Mouse (Mus musculus) liver, embryonic 13.5 days (tissue): ENCODE data around the gene Rad9a. TPM values are rescaled to one million over a fixed set of nuclear protein-coding genes. Genes with fewer than 3 reads are reported as not detected.
A peak's percentile ranks its signal among the peaks of the same experiment; 100 is the strongest.

Experiments
- ATAC-seq: fragments of 200-750 bp; cut with Nextera tagmentation; 2 replicates; pipeline ENCODE4 v1.8.0; 2017; ENCODE audit warnings: low read depth, mild to moderate bottlenecking, moderate number of reproducible peaks, moderate library complexity
- DNase-seq: peaks from one replicate; pipeline ENCODE4 v3.0.0; 2022
- H3K27ac ChIP-seq: fragments of 300-500 bp; sonication (generic); 2 replicates; pipeline ENCODE4 v1.5.1; 2015; ENCODE audit warnings: moderate library complexity, mild to moderate bottlenecking, inconsistent platforms
- H3K27me3 ChIP-seq: fragments of 300-500 bp; sonication (generic); 2 replicates; pipeline ENCODE4 v1.6.1; 2015; ENCODE audit warnings: mild to moderate bottlenecking, inconsistent platforms
- H3K36me3 ChIP-seq: fragments of 300-500 bp; sonication (generic); 2 replicates; pipeline ENCODE4 v1.6.1; 2015; ENCODE audit warnings: mild to moderate bottlenecking, inconsistent platforms
- H3K4me1 ChIP-seq: fragments of 300-500 bp; sonication (generic); replicated peaks from 2 replicates; pipeline ENCODE4 v1.6.1; 2015; ENCODE audit warnings: inconsistent platforms
- H3K4me2 ChIP-seq: fragments of 300-500 bp; sonication (generic); 2 replicates; pipeline ENCODE4 v1.6.1; 2015; ENCODE audit warnings: inconsistent platforms, mild to moderate bottlenecking, moderate library complexity
- H3K4me3 ChIP-seq: fragments of 300-500 bp; sonication (generic); replicated peaks from 2 replicates; pipeline ENCODE4 v1.5.1; 2015; ENCODE audit warnings: mild to moderate bottlenecking, inconsistent platforms
- H3K9ac ChIP-seq: fragments of 300-500 bp; sonication (generic); 2 replicates; pipeline ENCODE4 v1.6.1; 2015; ENCODE audit warnings: mild to moderate bottlenecking, inconsistent platforms
- H3K9me3 ChIP-seq: fragments of 300-500 bp; sonication (generic); replicated peaks from 2 replicates; pipeline ENCODE4 v1.6.1; 2016; ENCODE audit warnings: inconsistent platforms
- WGBS: fragments of 180-500 bp; shearing (Covaris S2); methylation state at CpG from one replicate; pipeline ENCODE4 v1.1.7; 2015; ENCODE audit not compliant: insufficient replicate concordance; 5-methylcytosine and 5-hydroxymethylcytosine counted together
- polyA plus RNA-seq: library from polyadenylated mRNA; unstranded; fragments of >200 nt; fragmentation: Nextera tagmentation; extraction: Ambion mirVana; gene quantifications from 2 replicates; pipeline ENCODE4 v1.2.1, GENCODE M21; 2015

The Rad9a gene
- polyA plus RNA-seq, 1 experiment from 2014 or later, result 17.4 TPM

DNA sequence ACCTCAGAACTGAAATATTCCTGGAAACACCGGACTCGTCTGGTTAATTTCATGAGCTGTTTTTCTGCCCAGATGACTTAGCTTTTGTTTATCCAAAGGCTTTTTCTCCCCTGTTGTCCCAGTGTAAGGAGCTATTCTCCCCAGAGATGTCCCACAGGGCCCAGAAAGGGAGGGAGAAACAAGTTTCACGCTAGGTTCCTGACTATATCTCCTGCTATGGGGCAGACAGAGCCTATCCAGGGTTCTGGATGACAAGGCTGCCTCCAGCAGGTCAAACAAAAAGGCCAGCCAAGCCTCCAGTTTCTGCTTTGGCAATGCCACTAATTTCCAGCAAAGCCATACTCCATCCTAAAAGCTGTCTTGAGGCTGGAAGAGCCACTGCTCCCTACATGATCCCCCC, 16.4 kb upstream of the Rad9a start:
- Histone ChIP-seq H3K4me2 (no peak overlapping the region), H3K9me3 (no peaks in the 10 kb centered on the region), H3K27ac (no peak overlapping the region), H3K27me3 (peaks cover 97% of the 10 kb centered on the region), H3K36me3 (no peaks in the 10 kb centered on the region), H3K9ac (no peak overlapping the region), H3K4me1 (peaks cover 83% of the 10 kb centered on the region), H3K4me3 (no peak overlapping the region)
- no peak for ATAC-seq
- no peak for DNase-seq
- 61% methylated on average over 3 of the region's 3 CpGs for WGBS

GRCm38 (mm10) chr19:4217140-4217539, 15.7 kb upstream of the Rad9a start:
- H3K36me3 ChIP-seq, result no peaks in the 10 kb centered on the region
- H3K9ac ChIP-seq, result no peak overlapping the region
- no peak overlapping the region for H3K4me3 ChIP-seq
- no peak overlapping the region for H3K4me2 ChIP-seq
- WGBS, result 29% methylated on average over 5 of the region's 5 CpGs
- ATAC-seq, result no peak
- no peak overlapping the region for H3K27ac ChIP-seq
- peaks cover 97% of the 10 kb centered on the region for H3K27me3 ChIP-seq
- H3K4me1 ChIP-seq, result peaks cover 76% of the 10 kb centered on the region
- no peaks in the 10 kb centered on the region for H3K9me3 ChIP-seq
- DNase-seq, result no peak

GRCm38 (mm10) chr19:4216041-4216685, 14.7 kb upstream of the Rad9a start:
- no peaks in the 10 kb centered on the region for H3K9me3 ChIP-seq
- 11% methylated on average over 14 of the region's 14 CpGs for WGBS
- H3K4me2 ChIP-seq, result peak overlapping the region; percentile 1; the same call in 1 of the 2 replicates
- no peak for DNase-seq
- no peak for ATAC-seq
- no peaks in the 10 kb centered on the region for H3K36me3 ChIP-seq
- no peak overlapping the region for H3K27ac ChIP-seq
- no peak overlapping the region for H3K9ac ChIP-seq
- H3K4me1 ChIP-seq, result peaks cover 67% of the 10 kb centered on the region
- peaks cover 99% of the 10 kb centered on the region for H3K27me3 ChIP-seq
- H3K4me3 ChIP-seq, result no peak overlapping the region

DNA sequence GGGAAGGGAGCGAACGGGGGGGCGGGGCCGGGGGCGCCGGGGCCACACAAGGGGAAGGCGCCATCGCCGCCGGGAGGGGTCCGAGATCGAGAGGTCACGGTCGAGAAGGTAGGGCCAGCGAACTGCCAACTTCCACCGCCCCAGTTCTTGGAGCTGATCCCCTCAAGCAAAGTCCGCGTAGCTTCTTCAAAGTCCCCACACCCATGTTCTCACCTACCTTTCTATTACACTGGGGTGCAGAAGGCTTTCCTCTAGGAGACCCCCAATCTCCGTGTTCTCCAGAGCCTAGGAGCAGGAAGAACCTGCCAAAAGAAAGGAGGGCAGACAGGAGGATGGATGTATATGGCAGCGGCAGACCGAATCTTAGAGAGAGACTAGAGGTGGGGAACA, 14.0 kb upstream of the Rad9a start:
- no peaks in the 10 kb centered on the region for H3K9me3 ChIP-seq
- H3K4me1 ChIP-seq, result peaks cover 60% of the 10 kb centered on the region
- peaks cover 100% of the 10 kb centered on the region for H3K27me3 ChIP-seq
- ATAC-seq (no peak), DNase-seq (no peak)
- 3% methylated on average over 20 of the region's 21 CpGs for WGBS
- H3K4me3 ChIP-seq, result peak overlapping the region; percentile 61
- no peaks in the 10 kb centered on the region for H3K36me3 ChIP-seq
- no peak overlapping the region for H3K27ac ChIP-seq
- peak overlapping the region; percentile 67 for H3K9ac ChIP-seq
- peak overlapping the region; percentile 74 for H3K4me2 ChIP-seq

DNA sequence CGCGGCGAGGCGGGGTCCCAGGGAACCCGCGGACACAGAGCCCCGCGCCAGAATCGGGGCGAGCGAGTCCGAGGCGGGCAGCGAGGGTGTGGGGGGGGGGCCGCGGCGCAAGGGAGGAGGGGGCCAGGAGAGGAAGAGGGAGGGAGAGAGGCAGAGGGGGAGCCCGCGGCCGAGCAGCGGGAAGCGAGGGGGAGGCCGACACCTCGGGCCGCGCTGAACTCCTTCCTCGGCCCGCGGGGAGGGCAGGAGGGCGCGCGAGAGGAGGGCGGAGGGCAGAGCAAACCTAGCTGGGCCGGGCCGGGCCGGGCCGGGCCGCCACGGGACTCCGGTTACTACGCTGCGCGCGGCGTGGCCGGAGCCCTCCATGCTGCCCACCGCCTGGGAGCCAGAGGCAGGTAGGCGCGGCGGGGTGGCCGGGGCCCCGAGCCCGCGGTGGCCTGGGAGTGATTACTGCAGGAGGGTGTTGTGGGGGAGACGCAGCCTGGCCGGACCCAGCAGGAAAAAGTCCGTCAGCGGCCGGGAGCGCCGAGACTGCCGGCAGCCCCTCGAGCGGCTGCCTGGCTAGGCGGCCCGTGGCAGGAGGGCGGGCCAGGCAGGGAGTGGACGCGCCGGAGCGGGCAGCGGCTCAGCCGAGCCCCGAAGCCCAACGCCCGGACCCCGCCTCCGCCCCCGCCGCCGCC, 13.4 kb upstream of the Rad9a start:
- peaks cover 100% of the 10 kb centered on the region for H3K27me3 ChIP-seq
- H3K36me3 ChIP-seq, result no peaks in the 10 kb centered on the region
- peak overlapping the region; percentile 61 for H3K4me3 ChIP-seq
- peaks cover 54% of the 10 kb centered on the region for H3K4me1 ChIP-seq
- peak overlapping the region; percentile 43 for H3K27ac ChIP-seq
- ATAC-seq (0 out of 2 replicates have a peak, but pooled peaks have one; percentile 6), DNase-seq (no peak)
- H3K9ac ChIP-seq, result peak overlapping the region; percentile 67
- WGBS, result under 1% methylated on average over 48 of the region's 81 CpGs
- H3K9me3 ChIP-seq, result no peaks in the 10 kb centered on the region
- H3K4me2 ChIP-seq, result peak overlapping the region; percentile 74

DNA sequence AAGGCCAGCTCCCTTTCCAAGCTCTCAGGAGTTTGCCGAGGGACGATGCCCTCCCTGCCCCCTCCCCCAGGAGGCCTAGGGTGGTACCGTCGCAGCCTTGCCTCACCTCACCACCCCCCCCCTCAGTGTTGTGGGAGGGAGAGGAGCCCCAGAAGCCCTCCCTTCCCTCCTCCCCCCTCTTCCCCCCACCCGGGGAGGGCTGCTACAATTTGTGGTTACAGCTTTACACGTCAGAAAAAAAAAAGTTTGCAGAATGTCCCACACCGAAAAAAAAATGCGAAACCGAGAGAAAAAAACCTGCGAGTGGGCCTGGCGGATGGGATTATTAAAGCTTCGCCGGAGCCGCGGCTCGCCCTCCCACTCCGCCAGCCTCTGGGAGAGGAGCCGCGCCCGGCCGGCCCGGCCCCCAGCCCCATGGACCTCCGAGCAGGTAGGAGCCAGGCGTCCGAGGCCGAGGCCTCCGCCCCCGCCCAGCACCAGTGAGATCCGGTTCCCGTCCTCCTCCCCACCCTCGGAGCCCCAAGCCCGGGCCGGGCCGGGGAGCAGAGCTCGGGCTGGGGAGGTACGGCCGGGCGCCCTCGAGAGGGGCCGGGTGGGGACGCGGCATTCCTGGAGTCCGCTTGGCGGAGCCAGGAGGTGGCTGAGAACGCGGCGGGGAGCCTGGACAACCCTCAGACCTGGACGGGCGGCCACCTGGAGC, 12.8 kb upstream of the Rad9a start, which contains the start of the genes Clcf1 and AC109138.7:
TSS of gene Clcf1 (plus strand) at position 168 of the 700 bp plus-strand sequence.
TSS of gene AC109138.7 (plus strand) at position 287 of the 700 bp plus-strand sequence.
- no peaks in the 10 kb centered on the region for H3K9me3 ChIP-seq
- H3K9ac ChIP-seq, result peak within 1 kb of the TSS; percentile 67
- peaks cover 47% of the 10 kb centered on the region for H3K4me1 ChIP-seq
- peak within 1 kb of the TSS; percentile 74 for H3K4me2 ChIP-seq
- H3K27me3 ChIP-seq, result peaks cover 99% of the 10 kb centered on the region
- WGBS, result 1% methylated on average over 43 of the region's 49 CpGs
- peak within 1 kb of the TSS; percentile 43 for H3K27ac ChIP-seq
- H3K4me3 ChIP-seq, result peak within 1 kb of the TSS; percentile 61
- peak; percentile 16; the same call in 1 of the 2 replicates for ATAC-seq
- no peak for DNase-seq
- H3K36me3 ChIP-seq, result no peaks in the 10 kb centered on the region

- Histone ChIP-seq H3K27ac (no peak overlapping the region), H3K9me3 (no peaks in the 10 kb centered on the region), H3K36me3 (no peaks in the 10 kb centered on the region), H3K27me3 (peaks cover 99% of the 10 kb centered on the region), H3K4me3 (peak overlapping the region; percentile 61), H3K9ac (0 out of 2 replicates have a peak overlapping the region, but pooled peaks have one; percentile 67), H3K4me2 (peak overlapping the region; percentile 74), H3K4me1 (peaks cover 48% of the 10 kb centered on the region)
- ATAC-seq, result no peak
- WGBS, result 4% methylated on average over 9 of the region's 9 CpGs
- DNase-seq, result no peak
Measured at GRCm38 (mm10) chr19:4213524-4213974, 12.1 kb upstream of the Rad9a start.

GRCm38 (mm10) chr19:4211891-4212588, 10.6 kb upstream of the Rad9a start:
- WGBS, result 28% methylated on average over 4 of the region's 4 CpGs
- Histone ChIP-seq H3K9me3 (no peaks in the 10 kb centered on the region), H3K27me3 (peaks cover 95% of the 10 kb centered on the region), H3K9ac (no peak overlapping the region), H3K36me3 (no peaks in the 10 kb centered on the region), H3K4me1 (peaks cover 42% of the 10 kb centered on the region), H3K4me2 (no peak overlapping the region), H3K27ac (no peak overlapping the region), H3K4me3 (no peak overlapping the region)
- DNase-seq (no peak), ATAC-seq (no peak)

GRCm38 (mm10) chr19:4208563-4208962, 7.1 kb upstream of the Rad9a start:
- H3K9ac ChIP-seq, result no peak overlapping the region
- peaks cover 93% of the 10 kb centered on the region for H3K27me3 ChIP-seq
- 58% methylated on average over 5 of the region's 5 CpGs for WGBS
- no peaks in the 10 kb centered on the region for H3K9me3 ChIP-seq
- H3K36me3 ChIP-seq, result no peaks in the 10 kb centered on the region
- DNase-seq (no peak), ATAC-seq (no peak)
- H3K4me1 ChIP-seq, result peaks cover 13% of the 10 kb centered on the region
- H3K4me3 ChIP-seq, result no peak overlapping the region
- no peak overlapping the region for H3K4me2 ChIP-seq
- no peak overlapping the region for H3K27ac ChIP-seq

- DNase-seq (peak; percentile 50), ATAC-seq (peak; percentile 52; the same call in 1 of the 2 replicates)
- Histone ChIP-seq H3K4me2 (no peak overlapping the region), H3K4me1 (peaks cover 18% of the 10 kb centered on the region), H3K9ac (no peak overlapping the region), H3K27ac (no peak overlapping the region), H3K36me3 (no peaks in the 10 kb centered on the region), H3K9me3 (no peaks in the 10 kb centered on the region), H3K4me3 (no peak overlapping the region), H3K27me3 (peaks cover 81% of the 10 kb centered on the region)
- WGBS, result 5% methylated on average over 2 of the region's 2 CpGs
Measured at GRCm38 (mm10) chr19:4206971-4207370, 5.5 kb upstream of the Rad9a start.

DNA sequence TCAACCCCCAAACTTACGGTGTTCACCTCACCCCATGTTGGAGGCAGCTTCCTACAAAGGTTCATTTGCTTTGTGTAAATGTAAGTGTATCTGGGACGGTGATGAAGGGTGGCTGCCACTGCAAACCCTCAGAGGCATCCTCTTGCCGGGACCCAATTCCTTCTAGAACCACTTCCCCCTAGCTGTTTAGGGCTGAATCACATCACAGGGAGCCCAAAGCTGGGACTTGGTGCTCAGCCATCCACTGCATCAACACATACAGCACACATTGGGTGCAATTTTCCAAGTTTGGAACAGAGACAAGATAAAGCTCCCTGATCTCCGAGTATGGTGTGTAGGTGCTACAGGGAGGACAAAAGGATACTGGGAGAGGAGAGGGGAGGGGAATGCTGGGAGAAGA, 3.4 kb upstream of the Rad9a start:
- no peak overlapping the region for H3K9ac ChIP-seq
- WGBS, result 49% methylated on average over 4 of the region's 4 CpGs
- H3K27ac ChIP-seq, result no peak overlapping the region
- H3K27me3 ChIP-seq, result peaks cover 60% of the 10 kb centered on the region
- H3K9me3 ChIP-seq, result no peaks in the 10 kb centered on the region
- no peak overlapping the region for H3K4me3 ChIP-seq
- H3K4me2 ChIP-seq, result no peak overlapping the region
- H3K36me3 ChIP-seq, result peaks cover 6% of the 10 kb centered on the region
- no peak for DNase-seq
- ATAC-seq, result no peak
- H3K4me1 ChIP-seq, result peaks cover 33% of the 10 kb centered on the region
